8 mouse cellular contexts compared by ENCODE assay signal in genomic region chr8:105892432-105892831, GRCm38 (mm10). TPM values are rescaled to one million over a fixed set of nuclear protein-coding genes. Genes with fewer than 3 reads are reported as not detected.
DNase-seq lines count a peak whose midpoint lies in the region; ATAC-seq and TF ChIP-seq lines count a peak whose summit lies in the region.

No protein-coding gene starts in this region.

- no peaks in the 10 kb centered on the region for H3K9me3 ChIP-seq in G1E (replicated peaks)

- no peak for TF ChIP-seq CTCF in G1E (IDR thresholded peaks at IDR 0.05; ENCODE audit: low read depth, low read length)

- ATAC-seq in G1E (ENCODE audit: extremely low read depth, insufficient number of reproducible peaks, low FRiP score, poor library complexity, severe bottlenecking): no peak

- H3K36me3 ChIP-seq in G1E (replicated peaks): peaks cover 90% of the 10 kb centered on the region

- H3K27me3 ChIP-seq in G1E (ENCODE audit: insufficient read depth, low read length): no peaks in the 10 kb centered on the region

- peaks cover 3% of the 10 kb centered on the region for H3K4me1 ChIP-seq in G1E (ENCODE audit: insufficient read depth, low read depth, low read length)

- DNase-seq in adrenal gland, adult (ENCODE audit: inconsistent age in 2 of 2, low spot score in 1 of 2): peak; percentile 35 to 64
- DNase-seq in adrenal gland, postnatal 4 days (ENCODE audit: low spot score in 2 of 2): no peak
- peak; percentile 26 for DNase-seq in layer of hippocampus, adult 9-11 months
- DNase-seq in layer of hippocampus, adult 9-10 months (ENCODE audit: low spot score): no peak
- peak; percentile 17 for DNase-seq in G1E (ENCODE audit: low spot score)
- peak; percentile 41 to 54 for DNase-seq in kidney, postnatal 4 days
- no peak for DNase-seq in ovary, adult 18-20 months (ENCODE audit: low spot score)
- no peak for DNase-seq in ovary, postnatal 10 days (ENCODE audit: low spot score)

- no peak overlapping the region for H3K4me3 ChIP-seq in G1E (ENCODE audit: low read depth, low read length)

RNA-seq across cellular contexts. Expression of gene Nrn1l, which starts 0.9 kb away (rescaled TPM):
- under 1 TPM in 1 of 2 experiments, not detected in 1; 0.90 TPM for total RNA-seq in adrenal gland, postnatal 4 days (2021)
- not detected in 2 replicates for total RNA-seq in G1E (2014; fragmentation: Nextera tagmentation)
- 0.38 TPM in 1 of 2 replicates, not detected in the other for total RNA-seq in G1E (2017)
- 1.5 and 1.8 TPM in 2 replicates for polyA plus RNA-seq in G1E (2012)

RNA-seq across cellular contexts. Expression of gene Pskh1, which starts 7.8 kb away (rescaled TPM):
- 10 to 100 TPM; 44.3 to 48.7 TPM for total RNA-seq in adrenal gland, postnatal 4 days (2021)
- total RNA-seq in G1E (2014; fragmentation: Nextera tagmentation) (26.1 and 32.1 TPM in 2 replicates), G1E (2017) (21.3 and 22.7 TPM in 2 replicates)
- polyA plus RNA-seq in G1E (2012): 13.1 and 19.5 TPM in 2 replicates

RNA-seq across cellular contexts. Expression of gene Edc4, which starts 11.8 kb away (rescaled TPM):
- total RNA-seq in adrenal gland, postnatal 4 days (2021): 10 to 100 TPM; 50.3 to 51.3 TPM
- total RNA-seq in G1E (2014; fragmentation: Nextera tagmentation) (32.7 and 53.4 TPM in 2 replicates), G1E (2017) (39.7 and 43.0 TPM in 2 replicates)
- 27.4 and 29.7 TPM in 2 replicates for polyA plus RNA-seq in G1E (2012)

RNA-seq across cellular contexts. Expression of gene Nutf2, which starts 32.1 kb away (rescaled TPM):
- 10 to 100 TPM; 53.1 to 57.4 TPM for total RNA-seq in adrenal gland, postnatal 4 days (2021)
- total RNA-seq in G1E (2014; fragmentation: Nextera tagmentation) (378 and 465 TPM in 2 replicates), G1E (2017) (87.1 and 116 TPM in 2 replicates)
- polyA plus RNA-seq in G1E (2012): 284 and 322 TPM in 2 replicates

RNA-seq across cellular contexts. Expression of gene Thap11, which starts 37.5 kb away (rescaled TPM):
- 10 to 100 TPM; 40.0 to 42.2 TPM for total RNA-seq in adrenal gland, postnatal 4 days (2021)
- total RNA-seq in G1E (2014; fragmentation: Nextera tagmentation) (18.1 and 22.5 TPM in 2 replicates), G1E (2017) (35.8 and 42.5 TPM in 2 replicates)
- polyA plus RNA-seq in G1E (2012): 31.7 and 34.2 TPM in 2 replicates

Comparison
In these comparisons a context has a peak if more than half of its experiments do, and no peak if none do; other contexts are left out.
1. DNase-seq: peak in adrenal gland, adult (2 of 2), layer of hippocampus, adult 9-11 months (single experiment), G1E (single experiment) and kidney, postnatal 4 days (2 of 2); none in adrenal gland, postnatal 4 days (0 of 2), layer of hippocampus, adult 9-10 months (single experiment), ovary, adult 18-20 months (single experiment) and ovary, postnatal 10 days (single experiment).